Mouse (Mus musculus) erythroblast, embryonic 14.5 days (primary cell): Measurements from ENCODE around the gene Fsd1l.

ENCODE experiments used
- GATA1 ChIP-seq: IDR thresholded peaks from 2 replicates; pipeline ENCODE4 v1.6.1; 2012; ENCODE audit warnings: low read length, inconsistent platforms, mixed read lengths
- TAL1 ChIP-seq: IDR thresholded peaks from 3 replicates; pipeline ENCODE4 v1.6.1; 2012; ENCODE audit warnings: low read length, inconsistent platforms, mixed read lengths

GRCm38 (mm10) chr4:53625263-53625662 is 6.0 kb upstream of the Fsd1l start:
- TF ChIP-seq GATA1 (no peak), TAL1 (no peak)
